Mouse (Mus musculus) hindbrain, embryonic 13.5 days (tissue): ENCODE measurements at regions not wholly inside any gene's neighbourhood (a gene's known extent, or its start where the extent isn't known, plus 50 kb on each side); places are given as distances from the start of the nearest gene placed in this dataset.

Experiments
- ATAC-seq: fragments of 200-750 bp; cut with Nextera tagmentation; 2 replicates; pipeline ENCODE4 v1.8.0; 2017; ENCODE audit warnings: moderate TSS enrichment; ENCODE audit not compliant: low FRiP score
- H3K27ac ChIP-seq: fragments of 300-500 bp; sonication (generic); 2 replicates; pipeline ENCODE4 v1.5.1; 2015; ENCODE audit warnings: inconsistent platforms, mild to moderate bottlenecking, moderate library complexity
- H3K27me3 ChIP-seq: fragments of 300-500 bp; sonication (generic); 2 replicates; pipeline ENCODE4 v1.6.1; 2015; ENCODE audit warnings: mild to moderate bottlenecking, inconsistent platforms
- H3K36me3 ChIP-seq: fragments of 300-500 bp; sonication (generic); 2 replicates; pipeline ENCODE4 v1.6.1; 2015; ENCODE audit warnings: mild to moderate bottlenecking, inconsistent platforms
- H3K4me1 ChIP-seq: fragments of 300-500 bp; sonication (generic); replicated peaks from 2 replicates; pipeline ENCODE4 v1.6.1; 2015; ENCODE audit warnings: inconsistent platforms
- H3K4me2 ChIP-seq: fragments of 300-500 bp; sonication (generic); 2 replicates; pipeline ENCODE4 v1.6.1; 2015; ENCODE audit warnings: inconsistent platforms, mild to moderate bottlenecking, moderate library complexity
- H3K4me3 ChIP-seq: fragments of 300-500 bp; sonication (generic); 2 replicates; pipeline ENCODE4 v1.5.1; 2015; ENCODE audit warnings: mild to moderate bottlenecking, inconsistent platforms
- H3K9ac ChIP-seq: fragments of 300-500 bp; sonication (generic); 2 replicates; pipeline ENCODE4 v1.6.1; 2015; ENCODE audit warnings: mild to moderate bottlenecking, inconsistent platforms
- H3K9me3 ChIP-seq: fragments of 300-500 bp; sonication (generic); 2 replicates; pipeline ENCODE4 v1.6.1; 2016; ENCODE audit warnings: inconsistent platforms
- WGBS: fragments of 180-500 bp; shearing (Covaris S2); methylation state at CpG from one replicate; pipeline ENCODE4 v1.1.7; 2015; 5-methylcytosine and 5-hydroxymethylcytosine counted together

GRCm38 (mm10) chr1:187413881-187414280, 194.7 kb upstream of the Esrrg start:
- no peak for ATAC-seq
- H3K4me3 ChIP-seq: no peak overlapping the region
- H3K4me1 ChIP-seq: no peaks in the 10 kb centered on the region
- H3K27me3 ChIP-seq: no peaks in the 10 kb centered on the region
- H3K9me3 ChIP-seq: no peaks in the 10 kb centered on the region
- WGBS: 89% methylated on average over 6 of the region's 6 CpGs
- H3K27ac ChIP-seq: no peak overlapping the region
- H3K9ac ChIP-seq: no peak overlapping the region
- no peak overlapping the region for H3K4me2 ChIP-seq
- no peaks in the 10 kb centered on the region for H3K36me3 ChIP-seq

GRCm38 (mm10) chr1:187418186-187419140, 190.1 kb upstream of the Esrrg start:
- Histone ChIP-seq H3K4me3 (no peak overlapping the region), H3K27ac (no peak overlapping the region), H3K9ac (no peak overlapping the region), H3K9me3 (no peaks in the 10 kb centered on the region), H3K36me3 (no peaks in the 10 kb centered on the region), H3K4me1 (no peaks in the 10 kb centered on the region), H3K4me2 (no peak overlapping the region), H3K27me3 (no peaks in the 10 kb centered on the region)
- no peak for ATAC-seq
- 86% methylated on average over 20 of the region's 20 CpGs for WGBS

- no peak for ATAC-seq
Observed at GRCm38 (mm10) chr1:187428536-187429215, 179.9 kb upstream of the Esrrg start.

GRCm38 (mm10) chr1:187433716-187434634, 174.6 kb upstream of the Esrrg start:
- H3K9me3 ChIP-seq: no peaks in the 10 kb centered on the region
- H3K4me1 ChIP-seq: no peaks in the 10 kb centered on the region
- no peaks in the 10 kb centered on the region for H3K27me3 ChIP-seq
- 88% methylated on average over 24 of the region's 24 CpGs for WGBS
- no peak overlapping the region for H3K9ac ChIP-seq
- no peak overlapping the region for H3K27ac ChIP-seq
- no peak overlapping the region for H3K4me3 ChIP-seq
- H3K36me3 ChIP-seq: no peaks in the 10 kb centered on the region
- H3K4me2 ChIP-seq: no peak overlapping the region
- ATAC-seq: no peak

More at GRCm38 (mm10) chr1:187428536-187429215, 179.9 kb upstream of the Esrrg start:
- no peaks in the 10 kb centered on the region for H3K9me3 ChIP-seq
- H3K4me2 ChIP-seq: no peak overlapping the region
- H3K27me3 ChIP-seq: no peaks in the 10 kb centered on the region
- no peaks in the 10 kb centered on the region for H3K4me1 ChIP-seq
- H3K36me3 ChIP-seq: no peaks in the 10 kb centered on the region
- WGBS: 64% methylated on average over 9 of the region's 9 CpGs
- H3K9ac ChIP-seq: no peak overlapping the region
- no peak overlapping the region for H3K4me3 ChIP-seq
- no peak overlapping the region for H3K27ac ChIP-seq

- 58% methylated on average over 20 of the region's 20 CpGs for WGBS
- Histone ChIP-seq H3K4me1 (peaks cover 4% of the 10 kb centered on the region; the same call in 1 of the 2 replicates), H3K9ac (no peak overlapping the region), H3K36me3 (no peaks in the 10 kb centered on the region), H3K9me3 (no peaks in the 10 kb centered on the region), H3K4me3 (no peak overlapping the region), H3K27ac (no peak overlapping the region), H3K27me3 (0 out of 2 replicates have a peak, but pooled peaks cover 2% of the 10 kb centered on the region), H3K4me2 (peak overlapping the region; percentile 30; the same call in 1 of the 2 replicates)
- no peak for ATAC-seq
Observed at GRCm38 (mm10) chr1:187439170-187439914, 169.2 kb upstream of the Esrrg start.

- Histone ChIP-seq H3K4me1 (peaks cover 4% of the 10 kb centered on the region; the same call in 1 of the 2 replicates), H3K4me2 (no peak overlapping the region), H3K36me3 (no peaks in the 10 kb centered on the region), H3K27me3 (0 out of 2 replicates have a peak, but pooled peaks cover 6% of the 10 kb centered on the region), H3K27ac (no peak overlapping the region), H3K9me3 (no peaks in the 10 kb centered on the region), H3K4me3 (no peak overlapping the region), H3K9ac (no peak overlapping the region)
- 42% methylated on average over 3 of the region's 3 CpGs for WGBS
- ATAC-seq: no peak
Observed at GRCm38 (mm10) chr1:187441668-187442193, 166.9 kb upstream of the Esrrg start.

- WGBS: 85% methylated on average over 6 of the region's 6 CpGs
- Histone ChIP-seq H3K27me3 (0 out of 2 replicates have a peak, but pooled peaks cover 11% of the 10 kb centered on the region), H3K4me2 (no peak overlapping the region), H3K27ac (no peak overlapping the region), H3K4me3 (no peak overlapping the region), H3K9me3 (no peaks in the 10 kb centered on the region), H3K4me1 (no peaks in the 10 kb centered on the region), H3K36me3 (no peaks in the 10 kb centered on the region), H3K9ac (no peak overlapping the region)
- ATAC-seq: no peak
Observed at GRCm38 (mm10) chr1:187446511-187446910, 162.1 kb upstream of the Esrrg start.

- Histone ChIP-seq H3K9ac (no peak overlapping the region), H3K36me3 (no peaks in the 10 kb centered on the region), H3K27ac (no peak overlapping the region), H3K4me3 (no peak overlapping the region), H3K9me3 (no peaks in the 10 kb centered on the region), H3K4me1 (no peaks in the 10 kb centered on the region), H3K27me3 (0 out of 2 replicates have a peak, but pooled peaks cover 11% of the 10 kb centered on the region), H3K4me2 (no peak overlapping the region)
- WGBS: 20% methylated on average over 6 of the region's 6 CpGs
- ATAC-seq: no peak
Observed at GRCm38 (mm10) chr1:187448173-187448572, 160.4 kb upstream of the Esrrg start.

GRCm38 (mm10) chr1:187450106-187450505, 158.5 kb upstream of the Esrrg start:
- no peak overlapping the region for H3K4me2 ChIP-seq
- no peaks in the 10 kb centered on the region for H3K36me3 ChIP-seq
- 0 out of 2 replicates have a peak, but pooled peaks cover 5% of the 10 kb centered on the region for H3K27me3 ChIP-seq
- H3K4me3 ChIP-seq: no peak overlapping the region
- no peaks in the 10 kb centered on the region for H3K9me3 ChIP-seq
- WGBS: 20% methylated on average over 3 of the region's 3 CpGs
- H3K9ac ChIP-seq: no peak overlapping the region
- no peaks in the 10 kb centered on the region for H3K4me1 ChIP-seq
- H3K27ac ChIP-seq: no peak overlapping the region
- no peak for ATAC-seq

GRCm38 (mm10) chr1:187452189-187452588, 156.4 kb upstream of the Esrrg start:
- Histone ChIP-seq H3K4me3 (no peak overlapping the region), H3K4me1 (no peaks in the 10 kb centered on the region), H3K36me3 (no peaks in the 10 kb centered on the region), H3K9me3 (no peaks in the 10 kb centered on the region), H3K27ac (no peak overlapping the region), H3K9ac (no peak overlapping the region), H3K27me3 (0 out of 2 replicates have a peak, but pooled peaks cover 5% of the 10 kb centered on the region), H3K4me2 (no peak overlapping the region)
- no peak for ATAC-seq
- WGBS: 38% methylated on average over 6 of the region's 6 CpGs

- Histone ChIP-seq H3K4me3 (no peak overlapping the region), H3K4me1 (no peaks in the 10 kb centered on the region), H3K27ac (no peak overlapping the region), H3K27me3 (0 out of 2 replicates have a peak, but pooled peaks cover 3% of the 10 kb centered on the region), H3K36me3 (no peaks in the 10 kb centered on the region), H3K4me2 (no peak overlapping the region), H3K9ac (no peak overlapping the region), H3K9me3 (no peaks in the 10 kb centered on the region)
- ATAC-seq: no peak
- 64% methylated on average over 5 of the region's 5 CpGs for WGBS
Observed at GRCm38 (mm10) chr1:187454431-187454830, 154.2 kb upstream of the Esrrg start.
